Mouse (Mus musculus): ENCODE results near the gene Kcp. TPM values are rescaled to one million over a fixed set of nuclear protein-coding genes. Genes with fewer than 3 reads are reported as not detected.
A peak's percentile ranks its signal among the peaks of the same experiment; 100 is the strongest.

Gene Kcp
- polyA plus RNA-seq, 1 experiment from 2014 or later: 12.1 TPM

DNA sequence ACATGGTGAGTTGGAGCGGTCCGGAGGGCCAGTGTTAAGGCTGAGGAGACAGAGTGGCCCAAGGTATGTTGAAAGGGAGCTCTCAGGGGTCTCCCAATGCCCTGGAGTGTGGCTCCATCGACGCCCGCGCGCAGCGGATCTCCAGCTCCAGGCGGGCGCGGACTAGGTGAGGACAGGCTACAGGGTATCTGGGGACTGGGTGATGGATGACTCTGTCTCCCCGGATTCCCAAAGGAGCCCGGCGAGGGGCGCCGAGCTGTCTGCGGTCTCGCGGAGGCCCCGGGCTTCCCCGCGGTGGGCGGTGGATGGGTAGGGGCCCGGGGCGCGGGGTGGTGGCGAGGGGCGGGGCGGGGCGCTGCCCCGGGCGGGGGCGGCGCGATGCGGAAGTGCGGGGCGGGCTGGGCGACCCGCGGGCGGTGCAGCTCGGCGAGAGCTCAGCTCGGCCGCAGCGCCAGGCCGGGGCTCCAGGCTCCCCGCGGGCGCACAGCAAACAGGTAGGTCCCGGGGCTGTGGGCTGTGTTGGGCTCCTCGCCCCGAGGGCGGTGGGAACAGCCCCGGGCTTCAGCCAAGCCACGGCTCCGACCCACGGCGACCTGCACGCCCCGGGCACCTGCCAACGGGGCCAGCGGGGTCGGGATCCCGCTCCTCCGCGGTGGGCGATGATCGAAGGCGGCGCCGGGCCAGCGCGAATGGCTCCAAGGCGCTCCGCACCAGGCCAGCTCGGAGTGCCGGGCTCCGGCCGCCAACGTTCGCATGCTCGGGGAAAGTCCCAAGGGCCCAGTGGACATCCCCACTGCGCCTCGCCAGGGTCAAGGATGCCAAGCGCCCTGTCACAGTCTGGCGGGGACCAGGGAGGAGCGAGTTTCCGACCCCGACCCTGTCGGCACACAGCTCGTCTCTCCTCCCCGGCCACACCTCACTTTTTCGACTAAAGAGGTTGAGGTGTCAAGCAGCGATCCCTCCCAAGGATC, 18.8 kb upstream of the Kcp start, which contains the start of gene Irf5:
Gene Irf5, plus strand, starts transcription at position 345 of the 971 bp plus-strand sequence.
- ATAC-seq (ENCODE audit: low FRiP score, low TSS enrichment) (peak; percentile 50), DNase-seq (peak; percentile 50)
- peak within 1 kb of the TSS; percentile 48 for H3K9ac ChIP-seq (replicated peaks; ENCODE audit: low read length)
- peaks cover 6% of the 10 kb centered on the region for H3K4me1 ChIP-seq (ENCODE audit: control insufficient read depth, insufficient read depth, low read length)
- peaks cover 38% of the 10 kb centered on the region for H3K27me3 ChIP-seq (ENCODE audit: control insufficient read depth, insufficient read depth, low read length)
- under 1% methylated on average over 91 of the region's 96 CpGs for WGBS
- no peak within 1 kb of the TSS for H3K27ac ChIP-seq (replicated peaks; ENCODE audit: low read depth, low read length)
- H3K36me3 ChIP-seq (ENCODE audit: control insufficient read depth, insufficient read depth, low read length): no peaks in the 10 kb centered on the region
- H3K9me3 ChIP-seq (ENCODE audit: control insufficient read depth, low read length): no peaks in the 10 kb centered on the region
- H3K4me2 ChIP-seq (ENCODE audit: low read length): peak within 1 kb of the TSS; percentile 91
- H3K4me3 ChIP-seq (replicated peaks; ENCODE audit: low read depth, low read length): peak within 1 kb of the TSS; percentile 46

DNA sequence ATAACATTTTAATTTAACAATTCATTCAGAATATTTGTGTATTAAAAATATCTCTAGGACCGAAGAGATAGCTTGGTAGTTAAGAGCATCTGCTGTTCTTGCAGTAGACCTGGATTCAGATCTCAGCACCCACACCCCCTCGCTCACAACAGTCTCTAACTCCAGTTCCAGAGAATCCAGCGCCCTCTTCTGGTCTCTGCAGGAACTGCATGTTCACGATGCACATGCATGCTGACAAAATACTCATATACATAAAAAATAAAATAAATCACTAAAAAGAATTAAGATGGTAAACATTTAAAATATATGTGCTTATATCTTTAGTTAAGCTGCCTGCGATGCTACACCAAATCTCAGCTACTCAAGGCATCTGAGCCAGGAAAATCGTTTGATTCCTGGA, 17.5 kb upstream of the Kcp start:
- no peaks in the 10 kb centered on the region for H3K9me3 ChIP-seq (ENCODE audit: control insufficient read depth, low read length)
- DNase-seq: no peak
- ATAC-seq (ENCODE audit: low FRiP score, low TSS enrichment): no peak
- no peak overlapping the region for H3K4me2 ChIP-seq (ENCODE audit: low read length)
- WGBS: 71% methylated on average over 6 of the region's 6 CpGs
- peaks cover 38% of the 10 kb centered on the region for H3K27me3 ChIP-seq (ENCODE audit: control insufficient read depth, insufficient read depth, low read length)
- no peak overlapping the region for H3K27ac ChIP-seq (replicated peaks; ENCODE audit: low read depth, low read length)
- H3K9ac ChIP-seq (replicated peaks; ENCODE audit: low read length): no peak overlapping the region
- peaks cover 6% of the 10 kb centered on the region for H3K4me1 ChIP-seq (ENCODE audit: control insufficient read depth, insufficient read depth, low read length)
- H3K36me3 ChIP-seq (ENCODE audit: control insufficient read depth, insufficient read depth, low read length): no peaks in the 10 kb centered on the region
- H3K4me3 ChIP-seq (replicated peaks; ENCODE audit: low read depth, low read length): no peak overlapping the region

GRCm38 (mm10) chr6:29524034-29524489, 16.3 kb upstream of the Kcp start:
- H3K4me2 ChIP-seq (ENCODE audit: low read length): no peak overlapping the region
- 75% methylated on average over 6 of the region's 6 CpGs for WGBS
- H3K27me3 ChIP-seq (ENCODE audit: control insufficient read depth, insufficient read depth, low read length): peaks cover 29% of the 10 kb centered on the region

DNA sequence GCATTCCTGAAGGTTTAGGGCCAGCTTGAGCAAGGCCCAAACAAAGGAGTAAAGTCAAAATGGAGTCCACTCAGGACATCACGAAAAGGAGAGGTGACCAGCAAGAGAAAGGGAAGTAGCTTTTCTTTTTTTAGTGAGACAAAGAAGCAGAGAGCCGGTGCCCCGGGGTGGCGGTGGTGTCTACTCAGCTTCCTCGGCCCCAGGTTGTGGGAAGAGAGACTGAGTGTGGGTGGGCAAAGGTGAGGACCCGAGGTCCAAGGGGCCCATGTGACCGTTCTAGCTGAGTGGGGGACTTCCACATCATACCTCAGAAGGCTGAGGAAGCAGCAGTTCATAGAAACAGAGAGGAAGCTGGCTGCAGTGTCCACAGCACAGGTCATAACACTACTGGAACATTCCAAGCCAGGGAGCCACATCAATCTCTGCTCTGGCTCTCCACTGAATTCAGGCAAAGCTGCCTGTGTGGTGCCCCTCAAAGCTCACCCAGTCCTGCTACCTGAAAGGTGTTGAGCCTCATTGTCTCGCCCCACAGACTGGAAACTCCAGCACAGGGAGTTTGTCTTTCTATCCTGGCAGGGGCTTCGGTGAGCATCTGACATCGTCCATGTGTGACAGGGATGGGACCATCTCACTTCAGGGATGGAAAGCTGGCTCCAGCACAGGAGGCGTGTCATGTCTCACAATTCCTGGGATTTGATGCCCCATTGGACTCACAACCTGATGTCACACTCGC, 15.7 kb upstream of the Kcp start:
- DNase-seq (no peak), ATAC-seq (ENCODE audit: low FRiP score, low TSS enrichment) (no peak)
- Histone ChIP-seq H3K27me3 (ENCODE audit: control insufficient read depth, insufficient read depth, low read length) (peaks cover 25% of the 10 kb centered on the region), H3K4me3 (replicated peaks; ENCODE audit: low read depth, low read length) (no peak overlapping the region), H3K4me2 (ENCODE audit: low read length) (no peak overlapping the region), H3K9ac (replicated peaks; ENCODE audit: low read length) (no peak overlapping the region), H3K36me3 (ENCODE audit: control insufficient read depth, insufficient read depth, low read length) (no peaks in the 10 kb centered on the region), H3K4me1 (ENCODE audit: control insufficient read depth, insufficient read depth, low read length) (peaks cover 6% of the 10 kb centered on the region), H3K27ac (replicated peaks; ENCODE audit: low read depth, low read length) (no peak overlapping the region), H3K9me3 (ENCODE audit: control insufficient read depth, low read length) (no peaks in the 10 kb centered on the region)
- 76% methylated on average over 12 of the region's 12 CpGs for WGBS

More at GRCm38 (mm10) chr6:29524034-29524489, 16.3 kb upstream of the Kcp start:
- Histone ChIP-seq H3K4me3 (replicated peaks; ENCODE audit: low read depth, low read length) (no peak overlapping the region), H3K4me1 (ENCODE audit: control insufficient read depth, insufficient read depth, low read length) (peaks cover 6% of the 10 kb centered on the region), H3K27ac (replicated peaks; ENCODE audit: low read depth, low read length) (no peak overlapping the region), H3K9ac (replicated peaks; ENCODE audit: low read length) (no peak overlapping the region), H3K9me3 (ENCODE audit: control insufficient read depth, low read length) (no peaks in the 10 kb centered on the region), H3K36me3 (ENCODE audit: control insufficient read depth, insufficient read depth, low read length) (no peaks in the 10 kb centered on the region)
- no peak for ATAC-seq (ENCODE audit: low FRiP score, low TSS enrichment)
- no peak for DNase-seq

DNA sequence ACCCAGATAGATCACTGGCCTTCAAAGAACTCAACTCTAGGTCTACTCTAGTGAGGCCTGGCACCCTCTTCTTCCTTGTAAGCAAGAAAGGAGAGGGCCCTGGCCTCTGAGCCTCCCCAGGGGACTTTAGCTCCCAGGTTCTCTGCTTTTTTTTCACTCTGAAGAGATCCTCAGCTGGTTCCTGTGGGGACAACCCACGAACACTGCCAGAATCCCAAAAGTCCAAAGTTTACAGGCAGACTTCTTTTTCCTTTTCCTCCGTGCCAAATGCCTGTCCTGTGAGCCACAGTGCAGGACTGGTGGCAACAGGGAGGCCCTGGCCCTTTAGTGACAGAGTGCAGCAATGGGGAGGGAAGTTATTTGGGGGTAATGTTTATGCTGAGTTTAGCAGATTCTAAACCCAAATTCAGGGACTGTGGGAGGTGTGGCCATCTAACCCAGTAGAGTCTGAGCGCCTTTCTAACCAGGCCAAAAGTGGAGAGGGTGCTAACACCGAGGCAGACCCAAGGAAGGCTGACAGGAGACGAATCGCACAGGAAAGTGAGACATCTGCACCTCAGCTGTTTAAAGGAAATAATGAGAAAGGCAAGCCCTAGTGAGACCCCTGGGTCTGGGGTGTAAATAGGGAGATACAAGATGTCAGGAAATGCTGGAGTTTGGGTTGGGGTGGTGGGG, 15.0 kb upstream of the Kcp start:
- H3K9me3 ChIP-seq (ENCODE audit: control insufficient read depth, low read length): no peaks in the 10 kb centered on the region
- no peak overlapping the region for H3K27ac ChIP-seq (replicated peaks; ENCODE audit: low read depth, low read length)
- no peaks in the 10 kb centered on the region for H3K36me3 ChIP-seq (ENCODE audit: control insufficient read depth, insufficient read depth, low read length)
- H3K27me3 ChIP-seq (ENCODE audit: control insufficient read depth, insufficient read depth, low read length): peaks cover 18% of the 10 kb centered on the region
- no peak overlapping the region for H3K4me3 ChIP-seq (replicated peaks; ENCODE audit: low read depth, low read length)
- no peak overlapping the region for H3K4me2 ChIP-seq (ENCODE audit: low read length)
- 76% methylated on average over 6 of the region's 6 CpGs for WGBS
- H3K4me1 ChIP-seq (ENCODE audit: control insufficient read depth, insufficient read depth, low read length): peaks cover 6% of the 10 kb centered on the region
- ATAC-seq (ENCODE audit: low FRiP score, low TSS enrichment): no peak
- H3K9ac ChIP-seq (replicated peaks; ENCODE audit: low read length): no peak overlapping the region
- no peak for DNase-seq

DNA sequence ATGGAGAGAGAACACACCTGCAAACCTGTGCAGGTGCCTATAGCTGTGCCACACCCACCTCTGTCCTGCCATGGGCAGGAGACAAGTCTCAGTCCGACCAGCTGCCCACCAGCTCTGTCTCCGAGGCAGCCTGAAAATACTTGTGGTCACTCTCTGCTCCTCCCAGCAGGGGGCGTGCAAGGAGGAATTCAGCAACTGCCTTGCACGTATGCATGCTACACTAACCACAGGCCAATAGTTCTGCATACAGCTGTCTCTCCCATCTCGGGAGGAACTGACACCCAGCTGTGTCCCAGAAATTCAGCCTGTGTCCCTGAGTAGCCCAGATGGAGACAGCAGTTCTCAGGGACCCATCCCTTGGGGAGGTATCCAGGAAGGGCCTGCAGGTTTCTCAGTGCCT, 9.4 kb upstream of the Kcp start:
- DNase-seq: peak; percentile 67
- 5% methylated on average over 5 of the region's 5 CpGs for WGBS
- no peak for ATAC-seq (ENCODE audit: low FRiP score, low TSS enrichment)
- no peak overlapping the region for H3K27ac ChIP-seq (replicated peaks; ENCODE audit: low read depth, low read length)
- no peak overlapping the region for H3K4me3 ChIP-seq (replicated peaks; ENCODE audit: low read depth, low read length)
- H3K4me2 ChIP-seq (ENCODE audit: low read length): no peak overlapping the region
- H3K36me3 ChIP-seq (ENCODE audit: control insufficient read depth, insufficient read depth, low read length): no peaks in the 10 kb centered on the region
- peaks cover 9% of the 10 kb centered on the region; the same call in 1 of the 2 replicates for H3K4me1 ChIP-seq (ENCODE audit: control insufficient read depth, insufficient read depth, low read length)
- no peaks in the 10 kb centered on the region for H3K9me3 ChIP-seq (ENCODE audit: control insufficient read depth, low read length)
- no peaks in the 10 kb centered on the region for H3K27me3 ChIP-seq (ENCODE audit: control insufficient read depth, insufficient read depth, low read length)
- H3K9ac ChIP-seq (replicated peaks; ENCODE audit: low read length): no peak overlapping the region

DNA sequence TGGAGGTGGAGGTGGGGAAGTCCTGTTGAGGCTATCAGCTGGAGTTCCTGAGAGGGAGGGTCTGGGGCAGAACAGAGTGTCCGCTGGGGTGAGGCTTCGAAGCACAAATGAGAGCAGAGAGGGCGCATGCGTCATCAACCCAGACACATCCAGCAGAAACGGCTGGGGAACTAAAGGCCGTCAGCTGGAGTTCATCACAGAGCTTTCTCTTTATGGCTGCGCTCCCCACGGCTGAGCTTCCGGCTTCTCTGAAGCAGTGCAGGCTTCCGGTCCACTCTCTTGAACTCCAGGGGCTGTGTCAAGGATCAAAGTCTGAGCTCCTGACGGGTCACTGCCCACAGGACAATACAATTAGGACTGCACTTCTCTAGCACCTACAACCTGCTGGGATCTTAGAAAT, 5.5 kb upstream of the Kcp start:
- Histone ChIP-seq H3K4me3 (replicated peaks; ENCODE audit: low read depth, low read length) (peak overlapping the region; percentile 15; the same call in 1 of the 2 replicates), H3K36me3 (ENCODE audit: control insufficient read depth, insufficient read depth, low read length) (no peaks in the 10 kb centered on the region), H3K9me3 (ENCODE audit: control insufficient read depth, low read length) (no peaks in the 10 kb centered on the region), H3K27ac (replicated peaks; ENCODE audit: low read depth, low read length) (no peak overlapping the region), H3K4me2 (ENCODE audit: low read length) (peak overlapping the region; percentile 52), H3K4me1 (ENCODE audit: control insufficient read depth, insufficient read depth, low read length) (peaks cover 9% of the 10 kb centered on the region; the same call in 1 of the 2 replicates), H3K9ac (replicated peaks; ENCODE audit: low read length) (no peak overlapping the region; the same call in 1 of the 2 replicates), H3K27me3 (ENCODE audit: control insufficient read depth, insufficient read depth, low read length) (peaks cover 13% of the 10 kb centered on the region; the same call in 1 of the 2 replicates)
- ATAC-seq (ENCODE audit: low FRiP score, low TSS enrichment): peak; percentile 31; the same call in 1 of the 2 replicates
- under 1% methylated on average over 11 of the region's 11 CpGs for WGBS
- DNase-seq: peak; percentile 74

GRCm38 (mm10) chr6:29509086-29509485, 1.3 kb upstream of the Kcp start:
- ATAC-seq (ENCODE audit: low FRiP score, low TSS enrichment) (no peak), DNase-seq (no peak)
- H3K4me2 ChIP-seq (ENCODE audit: low read length): no peak overlapping the region
- 36% methylated on average over 2 of the region's 2 CpGs for WGBS
- no peaks in the 10 kb centered on the region for H3K36me3 ChIP-seq (ENCODE audit: control insufficient read depth, insufficient read depth, low read length)
- no peak overlapping the region for H3K27ac ChIP-seq (replicated peaks; ENCODE audit: low read depth, low read length)
- peaks cover 17% of the 10 kb centered on the region; the same call in 1 of the 2 replicates for H3K4me1 ChIP-seq (ENCODE audit: control insufficient read depth, insufficient read depth, low read length)
- peaks cover 30% of the 10 kb centered on the region; the same call in 1 of the 2 replicates for H3K27me3 ChIP-seq (ENCODE audit: control insufficient read depth, insufficient read depth, low read length)
- no peaks in the 10 kb centered on the region for H3K9me3 ChIP-seq (ENCODE audit: control insufficient read depth, low read length)
- H3K9ac ChIP-seq (replicated peaks; ENCODE audit: low read length): no peak overlapping the region
- no peak overlapping the region for H3K4me3 ChIP-seq (replicated peaks; ENCODE audit: low read depth, low read length)
